Mouse (Mus musculus): ENCODE measurements around the gene Ube2f.

DNA sequence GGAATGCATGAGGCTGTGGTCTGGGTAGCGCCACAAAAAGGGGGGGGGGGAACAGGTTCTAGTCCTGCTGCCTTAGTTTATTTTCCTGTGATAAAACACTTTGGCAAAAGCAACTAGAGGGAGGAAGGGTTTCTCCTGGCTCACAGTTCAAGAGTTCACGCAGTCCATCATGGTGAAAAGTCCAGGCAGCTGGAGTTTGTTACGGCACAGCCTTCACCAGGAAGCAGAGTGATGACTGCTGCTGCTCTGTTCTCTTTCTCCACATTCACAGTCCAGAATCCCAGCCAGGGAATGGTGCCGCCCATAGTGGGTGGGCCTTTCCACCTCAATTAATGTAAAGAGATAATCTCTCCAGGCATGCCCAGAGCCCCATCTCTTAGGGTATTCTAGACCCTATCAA, 62.2 kb downstream of the Ube2f start:
- no peak for TF ChIP-seq POLR2A (IDR thresholded peaks at IDR 0.05; ENCODE audit: low read depth, low read length)
- no peak for TF ChIP-seq CTCF (IDR thresholded peaks at IDR 0.05; ENCODE audit: extremely low read depth, insufficient read length, insufficient replicate concordance, low read depth, low read length)

All from small intestine, adult 2 months (tissue).